Mouse (Mus musculus): ENCODE measurements around the gene Gm10912. TPM values are rescaled to one million over a fixed set of nuclear protein-coding genes. Genes with fewer than 3 reads are reported as not detected.
"Not testable (repeated sequence)": the region's sequence is repeated elsewhere in the genome, so short reads cannot be mapped to it uniquely, and the experiment has no call there.

Gm10912 gene
- polyA plus RNA-seq, 1 experiment from 2014 or later, result not detected

GRCm38 (mm10) chr2:104058381-104058780, 7.2 kb upstream of the Gm10912 start:
- WGBS, result 85% methylated on average over 1 of the region's 1 CpGs
- Histone ChIP-seq H3K36me3 (ENCODE audit: control insufficient read depth, insufficient read depth, low read length) (peaks cover 60% of the 10 kb centered on the region), H3K27ac (ENCODE audit: low read depth) (no peak overlapping the region), H3K9ac (ENCODE audit: low read length) (no peak overlapping the region), H3K4me2 (ENCODE audit: low read length) (no peak overlapping the region), H3K27me3 (replicated peaks; ENCODE audit: control insufficient read depth, insufficient read depth, low read length) (no peaks in the 10 kb centered on the region), H3K4me1 (replicated peaks; ENCODE audit: control insufficient read depth, insufficient read depth, low read length) (no peaks in the 10 kb centered on the region), H3K9me3 (ENCODE audit: control insufficient read depth, low read length) (no peaks in the 10 kb centered on the region), H3K4me3 (ENCODE audit: low read depth, low read length) (no peak overlapping the region)
- ATAC-seq (replicated peaks; ENCODE audit: low FRiP score, low TSS enrichment, low read depth) (no peak), DNase-seq (ENCODE audit: low spot score) (no peak)

- ATAC-seq (replicated peaks; ENCODE audit: low FRiP score, low TSS enrichment, low read depth), result no peak
- 87% methylated on average over 4 of the region's 4 CpGs for WGBS
- Histone ChIP-seq H3K36me3 (ENCODE audit: control insufficient read depth, insufficient read depth, low read length) (peaks cover 54% of the 10 kb centered on the region), H3K27me3 (replicated peaks; ENCODE audit: control insufficient read depth, insufficient read depth, low read length) (no peaks in the 10 kb centered on the region), H3K4me1 (replicated peaks; ENCODE audit: control insufficient read depth, insufficient read depth, low read length) (no peaks in the 10 kb centered on the region), H3K27ac (ENCODE audit: low read depth) (no peak overlapping the region), H3K4me3 (ENCODE audit: low read depth, low read length) (no peak overlapping the region), H3K9me3 (ENCODE audit: control insufficient read depth, low read length) (no peaks in the 10 kb centered on the region), H3K9ac (ENCODE audit: low read length) (no peak overlapping the region), H3K4me2 (ENCODE audit: low read length) (no peak overlapping the region)
- DNase-seq (ENCODE audit: low spot score), result no peak
These were observed 6.7 kb upstream of the Gm10912 start for GRCm38 (mm10) chr2:104058954-104059353.

- Histone ChIP-seq H3K4me3 (ENCODE audit: low read depth, low read length) (no peak overlapping the region), H3K4me2 (ENCODE audit: low read length) (no peak overlapping the region), H3K27ac (ENCODE audit: low read depth) (no peak overlapping the region), H3K36me3 (ENCODE audit: control insufficient read depth, insufficient read depth, low read length) (peaks cover 46% of the 10 kb centered on the region), H3K9ac (ENCODE audit: low read length) (no peak overlapping the region), H3K27me3 (replicated peaks; ENCODE audit: control insufficient read depth, insufficient read depth, low read length) (no peaks in the 10 kb centered on the region), H3K4me1 (replicated peaks; ENCODE audit: control insufficient read depth, insufficient read depth, low read length) (no peaks in the 10 kb centered on the region), H3K9me3 (ENCODE audit: control insufficient read depth, low read length) (no peaks in the 10 kb centered on the region)
- no peak for DNase-seq (ENCODE audit: low spot score)
- ATAC-seq (replicated peaks; ENCODE audit: low FRiP score, low TSS enrichment, low read depth), result no peak
- 53% methylated on average over 10 of the region's 10 CpGs for WGBS
These were observed 5.8 kb upstream of the Gm10912 start for GRCm38 (mm10) chr2:104059786-104060185.

- H3K4me1 ChIP-seq (replicated peaks; ENCODE audit: control insufficient read depth, insufficient read depth, low read length), result no peaks in the 10 kb centered on the region
- peaks cover 35% of the 10 kb centered on the region for H3K36me3 ChIP-seq (ENCODE audit: control insufficient read depth, insufficient read depth, low read length)
- H3K9ac ChIP-seq (ENCODE audit: low read length), result no peak overlapping the region
- H3K4me3 ChIP-seq (ENCODE audit: low read depth, low read length), result no peak overlapping the region
- no peak overlapping the region for H3K27ac ChIP-seq (ENCODE audit: low read depth)
- no peaks in the 10 kb centered on the region for H3K27me3 ChIP-seq (replicated peaks; ENCODE audit: control insufficient read depth, insufficient read depth, low read length)
- no peak overlapping the region for H3K4me2 ChIP-seq (ENCODE audit: low read length)
- DNase-seq (ENCODE audit: low spot score) (no peak), ATAC-seq (replicated peaks; ENCODE audit: low FRiP score, low TSS enrichment, low read depth) (no peak)
- WGBS, result 96% methylated on average over 6 of the region's 6 CpGs
- H3K9me3 ChIP-seq (ENCODE audit: control insufficient read depth, low read length), result no peaks in the 10 kb centered on the region
These were observed 4.6 kb upstream of the Gm10912 start for GRCm38 (mm10) chr2:104060996-104061395.

- Histone ChIP-seq H3K9me3 (ENCODE audit: control insufficient read depth, low read length) (no peaks in the 10 kb centered on the region), H3K9ac (ENCODE audit: low read length) (no peak overlapping the region), H3K4me1 (replicated peaks; ENCODE audit: control insufficient read depth, insufficient read depth, low read length) (no peaks in the 10 kb centered on the region), H3K4me2 (ENCODE audit: low read length) (no peak overlapping the region), H3K36me3 (ENCODE audit: control insufficient read depth, insufficient read depth, low read length) (peaks cover 35% of the 10 kb centered on the region), H3K27me3 (replicated peaks; ENCODE audit: control insufficient read depth, insufficient read depth, low read length) (no peaks in the 10 kb centered on the region), H3K27ac (ENCODE audit: low read depth) (no peak overlapping the region), H3K4me3 (ENCODE audit: low read depth, low read length) (no peak overlapping the region)
- ATAC-seq (replicated peaks; ENCODE audit: low FRiP score, low TSS enrichment, low read depth), result no peak
- DNase-seq (ENCODE audit: low spot score), result no peak
These were observed 3.0 kb upstream of the Gm10912 start for GRCm38 (mm10) chr2:104062665-104063064.

- ATAC-seq (replicated peaks; ENCODE audit: low FRiP score, low TSS enrichment, low read depth) (no peak), DNase-seq (ENCODE audit: low spot score) (no peak)
- no peaks in the 10 kb centered on the region for H3K27me3 ChIP-seq (replicated peaks; ENCODE audit: control insufficient read depth, insufficient read depth, low read length)
- WGBS, result 81% methylated on average over 2 of the region's 2 CpGs
- H3K9ac ChIP-seq (ENCODE audit: low read length), result no peak overlapping the region
- no peak overlapping the region for H3K4me2 ChIP-seq (ENCODE audit: low read length)
- H3K4me3 ChIP-seq (ENCODE audit: low read depth, low read length), result no peak overlapping the region
- no peaks in the 10 kb centered on the region for H3K4me1 ChIP-seq (replicated peaks; ENCODE audit: control insufficient read depth, insufficient read depth, low read length)
- no peak overlapping the region for H3K27ac ChIP-seq (ENCODE audit: low read depth)
- no peaks in the 10 kb centered on the region for H3K9me3 ChIP-seq (ENCODE audit: control insufficient read depth, low read length)
- peaks cover 30% of the 10 kb centered on the region for H3K36me3 ChIP-seq (ENCODE audit: control insufficient read depth, insufficient read depth, low read length)
These were observed 1.5 kb upstream of the Gm10912 start for GRCm38 (mm10) chr2:104064152-104064551.

GRCm38 (mm10) chr2:104068450-104068849, 2.8 kb downstream of the Gm10912 start, which contains the start of gene Gm10799:
Gene Gm10799 (minus strand): TSS chr2:104068550.
- H3K27ac ChIP-seq (ENCODE audit: low read depth); H3K9me3 ChIP-seq (ENCODE audit: control insufficient read depth, low read length); H3K4me3 ChIP-seq (ENCODE audit: low read depth, low read length); H3K27me3 ChIP-seq (replicated peaks; ENCODE audit: control insufficient read depth, insufficient read depth, low read length); DNase-seq (ENCODE audit: low spot score); H3K9ac ChIP-seq (ENCODE audit: low read length); H3K36me3 ChIP-seq (ENCODE audit: control insufficient read depth, insufficient read depth, low read length); ATAC-seq (replicated peaks; ENCODE audit: low FRiP score, low TSS enrichment, low read depth); H3K4me2 ChIP-seq (ENCODE audit: low read length); H3K4me1 ChIP-seq (replicated peaks; ENCODE audit: control insufficient read depth, insufficient read depth, low read length): not testable (repeated sequence)
- WGBS, result 73% methylated on average over 7 of the region's 7 CpGs

GRCm38 (mm10) chr2:104069704-104070185, 4.1 kb downstream of the Gm10912 start, which contains the start of gene Cd59b:
Gene Cd59b (plus strand): TSS chr2:104069849.
- Histone ChIP-seq H3K4me1 (replicated peaks; ENCODE audit: control insufficient read depth, insufficient read depth, low read length) (no peaks in the 10 kb centered on the region), H3K27ac (ENCODE audit: low read depth) (no peak within 1 kb of the TSS), H3K9me3 (ENCODE audit: control insufficient read depth, low read length) (no peaks in the 10 kb centered on the region), H3K4me3 (ENCODE audit: low read depth, low read length) (peak within 1 kb of the TSS; percentile 31), H3K9ac (ENCODE audit: low read length) (peak within 1 kb of the TSS; percentile 10; the same call in 1 of the 2 replicates), H3K4me2 (ENCODE audit: low read length) (peak within 1 kb of the TSS; percentile 51), H3K36me3 (ENCODE audit: control insufficient read depth, insufficient read depth, low read length) (no peaks in the 10 kb centered on the region), H3K27me3 (replicated peaks; ENCODE audit: control insufficient read depth, insufficient read depth, low read length) (no peaks in the 10 kb centered on the region)
- DNase-seq (ENCODE audit: low spot score) (peak; percentile 81), ATAC-seq (replicated peaks; ENCODE audit: low FRiP score, low TSS enrichment, low read depth) (peak; percentile 89)
- WGBS, result 4% methylated on average over 13 of the region's 13 CpGs

GRCm38 (mm10) chr2:104078285-104078684, 12.7 kb downstream of the Gm10912 start:
- not testable (repeated sequence) for H3K4me2 ChIP-seq (ENCODE audit: low read length); ATAC-seq (replicated peaks; ENCODE audit: low FRiP score, low TSS enrichment, low read depth); H3K27me3 ChIP-seq (replicated peaks; ENCODE audit: control insufficient read depth, insufficient read depth, low read length); H3K36me3 ChIP-seq (ENCODE audit: control insufficient read depth, insufficient read depth, low read length); H3K9ac ChIP-seq (ENCODE audit: low read length); H3K27ac ChIP-seq (ENCODE audit: low read depth); DNase-seq (ENCODE audit: low spot score); H3K9me3 ChIP-seq (ENCODE audit: control insufficient read depth, low read length); H3K4me3 ChIP-seq (ENCODE audit: low read depth, low read length); H3K4me1 ChIP-seq (replicated peaks; ENCODE audit: control insufficient read depth, insufficient read depth, low read length)
- 56% methylated on average over 5 of the region's 5 CpGs for WGBS
